Mouse (Mus musculus) thymus, adult 2 months (tissue): ENCODE measurements around the gene Tmprss4.

Experiments
- CTCF ChIP-seq: fragments of 200-500 bp; IDR thresholded peaks from 2 replicates; pipeline ENCODE4 v1.5.1; 2012; ENCODE audit warnings: mild to moderate bottlenecking, control low read depth, low read length, moderate library complexity, borderline replicate concordance; ENCODE audit not compliant: control insufficient read depth, poor library complexity, insufficient read depth; ENCODE audit errors: extremely low read depth
- POLR2A ChIP-seq: fragments of 200-500 bp; IDR thresholded peaks from 2 replicates; pipeline ENCODE4 v1.6.1; 2012; ENCODE audit warnings: mild to moderate bottlenecking, low read length, control low read depth, moderate library complexity; ENCODE audit not compliant: control insufficient read depth, poor library complexity, insufficient read depth; ENCODE audit errors: extremely low read depth

GRCm38 (mm10) chr9:45202021-45202798 is 1.7 kb downstream of the Tmprss4 start:
- TF ChIP-seq CTCF = no peak
- TF ChIP-seq POLR2A = no peak
